In the genomic region with DNA sequence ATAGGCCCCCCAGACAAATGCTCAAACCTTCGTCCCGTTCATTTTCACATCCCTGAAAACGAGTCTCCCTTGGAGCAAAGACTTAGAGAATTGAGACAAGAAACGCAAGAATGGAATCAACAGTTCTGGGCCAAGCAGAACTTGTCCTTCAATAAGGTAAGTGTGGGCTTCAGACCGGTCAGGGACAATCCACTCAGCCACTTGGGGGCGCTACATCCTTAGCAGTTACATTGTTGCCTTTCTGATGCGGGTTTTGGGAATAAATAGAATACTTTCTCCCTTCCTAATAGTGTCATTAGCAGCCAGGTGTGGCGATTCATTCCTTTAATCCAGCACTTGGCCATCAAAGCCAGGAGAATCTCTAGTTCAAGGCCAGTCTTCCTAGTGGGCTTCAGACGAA, we compare ENCODE assay signal across 8 mouse cellular contexts. TPM values are rescaled to one million over a fixed set of nuclear protein-coding genes. Genes with fewer than 3 reads are reported as not detected.
DNase-seq lines count a peak whose midpoint lies in the region; ATAC-seq lines count a peak whose summit lies in the region.

No protein-coding gene starts in this region.

- peaks cover 8% of the 10 kb centered on the region; the same call in 1 of the 2 replicates for H3K36me3 ChIP-seq in forebrain, embryonic 15.5 days

- DNase-seq in heart, postnatal 14 days, result peak; percentile 74 to 82
- DNase-seq in heart, postnatal 25 days (ENCODE audit: low spot score), result no peak
- DNase-seq in spleen, adult 12 weeks (ENCODE audit: low spot score), result peak; percentile 23
- no peak for DNase-seq in spleen, postnatal 36 days (ENCODE audit: low spot score in 2 of 2)
- DNase-seq in c-Kit-negative CD71-positive TER-119-positive erythroid progenitor cells, embryonic 14.5 days (ENCODE audit: low read depth, low spot score), result peak; percentile 8
- peak; percentile 60 for DNase-seq in lung, postnatal 10 days

- WGBS in forebrain, embryonic 15.5 days, result 77% methylated on average over 9 of the region's 9 CpGs

- H3K9me3 ChIP-seq in forebrain, embryonic 15.5 days, result no peaks in the 10 kb centered on the region

- no peak overlapping the region for H3K27ac ChIP-seq in forebrain, embryonic 15.5 days (replicated peaks)

- intact Hi-C loops in heart, postnatal 14 days (cut with DNase I), result loop anchor here (5.0 kb wide), 1 partner anchor 225 kb away; no protein-coding TSS in a partner anchor
- intact Hi-C loops in heart, postnatal 25 days (cut with DNase I), result no loop called here

- no peak overlapping the region for H3K4me2 ChIP-seq in forebrain, embryonic 15.5 days (replicated peaks)

- H3K9ac ChIP-seq in forebrain, embryonic 15.5 days (replicated peaks), result no peak overlapping the region

- no peak for ATAC-seq in monocyte, adult 5-6 weeks (replicated peaks; ENCODE audit: insufficient number of reproducible peaks, low FRiP score, low TSS enrichment, poor library complexity, severe bottlenecking)
- no peak for ATAC-seq in forebrain, embryonic 15.5 days (replicated peaks)

- H3K4me3 ChIP-seq in forebrain, embryonic 15.5 days, result no peak overlapping the region

- H3K27me3 ChIP-seq in forebrain, embryonic 15.5 days, result no peaks in the 10 kb centered on the region

- peaks cover 9% of the 10 kb centered on the region for H3K4me1 ChIP-seq in forebrain, embryonic 15.5 days

RNA-seq across cellular contexts. Expression of gene Apopt1, which starts 9.6 kb away (rescaled TPM):
- 10 to 100 TPM; 36.9 to 37.0 TPM for total RNA-seq in heart, postnatal 14 days (2021)
- 10 to 100 TPM; 32.1 to 36.4 TPM for total RNA-seq in heart, postnatal 25 days (2021)
- 27.2 to 45.4 TPM (median 29.7 TPM) in 3 replicates for total RNA-seq in monocyte, adult 5-6 weeks (2017)
- 48.2 and 48.7 TPM in 2 replicates for polyA plus RNA-seq in forebrain, embryonic 15.5 days (2015; fragmentation: Nextera tagmentation; extraction: Ambion mirVana)

RNA-seq across cellular contexts. Expression of gene Bag5, which starts 9.6 kb away (rescaled TPM):
- total RNA-seq in heart, postnatal 14 days (2021), result 10 to 100 TPM; 22.6 to 22.7 TPM
- total RNA-seq in heart, postnatal 25 days (2021), result 10 to 100 TPM; 19.4 to 21.2 TPM
- total RNA-seq in monocyte, adult 5-6 weeks (2017), result 37.2 to 42.3 TPM (median 41.6 TPM) in 3 replicates
- polyA plus RNA-seq in forebrain, embryonic 15.5 days (2015; fragmentation: Nextera tagmentation; extraction: Ambion mirVana), result 65.1 and 69.1 TPM in 2 replicates

RNA-seq across cellular contexts. Expression of gene Klc1, which starts 36.0 kb away (rescaled TPM):
- 100 to 1,000 TPM; 120 to 129 TPM for total RNA-seq in heart, postnatal 14 days (2021)
- total RNA-seq in heart, postnatal 25 days (2021), result 10 to 100 TPM; 94.5 to 95.3 TPM
- total RNA-seq in monocyte, adult 5-6 weeks (2017), result 142 to 241 TPM (median 173 TPM) in 3 replicates
- polyA plus RNA-seq in forebrain, embryonic 15.5 days (2015; fragmentation: Nextera tagmentation; extraction: Ambion mirVana), result 430 and 440 TPM in 2 replicates

RNA-seq across cellular contexts. Expression of gene Trmt61a, which starts 44.7 kb away (rescaled TPM):
- 1 to 10 TPM; 3.3 to 4.7 TPM for total RNA-seq in heart, postnatal 14 days (2021)
- total RNA-seq in heart, postnatal 25 days (2021), result 1 to 10 TPM; 4.4 to 5.7 TPM
- total RNA-seq in monocyte, adult 5-6 weeks (2017), result 2.2 to 2.7 TPM (median 2.5 TPM) in 3 replicates
- polyA plus RNA-seq in forebrain, embryonic 15.5 days (2015; fragmentation: Nextera tagmentation; extraction: Ambion mirVana), result 10.6 and 12.0 TPM in 2 replicates

RNA-seq across cellular contexts. Expression of gene Ckb, which starts 50.5 kb away (rescaled TPM):
- 100 to 1,000 TPM in 1 of 2 experiments, 10 to 100 TPM in 1; 98.4 to 117 TPM for total RNA-seq in heart, postnatal 14 days (2021)
- total RNA-seq in heart, postnatal 25 days (2021), result 10 to 100 TPM; 91.2 to 98.8 TPM
- total RNA-seq in monocyte, adult 5-6 weeks (2017), result 21.5 to 39.0 TPM (median 37.5 TPM) in 3 replicates
- 1,536 and 1,584 TPM in 2 replicates for polyA plus RNA-seq in forebrain, embryonic 15.5 days (2015; fragmentation: Nextera tagmentation; extraction: Ambion mirVana)

Comparison
In these comparisons a context has a peak if more than half of its experiments do, and no peak if none do; other contexts are left out.
1. DNase-seq: peak in heart, postnatal 14 days (2 of 2), spleen, adult 12 weeks (single experiment), c-Kit-negative CD71-positive TER-119-positive erythroid progenitor cells, embryonic 14.5 days (single experiment) and lung, postnatal 10 days (single experiment); none in heart, postnatal 25 days (single experiment) and spleen, postnatal 36 days (0 of 2).